Mouse (Mus musculus) brain, embryonic 14.5 days (tissue): ENCODE data around the gene Lhpp. TPM values are rescaled to one million over a fixed set of nuclear protein-coding genes. Genes with fewer than 3 reads are reported as not detected.

ENCODE experiments used
- DNase-seq: peaks from one replicate; pipeline ENCODE4 v3.0.0-alpha.2; 2011; ENCODE audit warnings: low read depth
- CTCF ChIP-seq: fragments of 200-500 bp; IDR thresholded peaks from 2 replicates; pipeline ENCODE4 v1.5.1; 2012; ENCODE audit warnings: inconsistent platforms, mild to moderate bottlenecking, moderate library complexity, borderline replicate concordance; ENCODE audit not compliant: insufficient read depth, insufficient read length; ENCODE audit errors: extremely low read depth
- POLR2A ChIP-seq: fragments of 200-500 bp; IDR thresholded peaks from 2 replicates; pipeline ENCODE4 v1.6.1; 2012; ENCODE audit warnings: mild to moderate bottlenecking, inconsistent platforms, borderline replicate concordance; ENCODE audit not compliant: poor library complexity, insufficient read depth, insufficient read length, severe bottlenecking; ENCODE audit errors: extremely low read depth
- polyA plus RNA-seq: library from polyadenylated mRNA; depleted of rRNA; stranded (reverse); fragments of >200 nt; gene quantifications from 2 replicates; pipeline ENCODE4 v1.2.3, GENCODE M21; 2012

Lhpp gene
- polyA plus RNA-seq, 1 experiment, result 33.8 TPM

DNA sequence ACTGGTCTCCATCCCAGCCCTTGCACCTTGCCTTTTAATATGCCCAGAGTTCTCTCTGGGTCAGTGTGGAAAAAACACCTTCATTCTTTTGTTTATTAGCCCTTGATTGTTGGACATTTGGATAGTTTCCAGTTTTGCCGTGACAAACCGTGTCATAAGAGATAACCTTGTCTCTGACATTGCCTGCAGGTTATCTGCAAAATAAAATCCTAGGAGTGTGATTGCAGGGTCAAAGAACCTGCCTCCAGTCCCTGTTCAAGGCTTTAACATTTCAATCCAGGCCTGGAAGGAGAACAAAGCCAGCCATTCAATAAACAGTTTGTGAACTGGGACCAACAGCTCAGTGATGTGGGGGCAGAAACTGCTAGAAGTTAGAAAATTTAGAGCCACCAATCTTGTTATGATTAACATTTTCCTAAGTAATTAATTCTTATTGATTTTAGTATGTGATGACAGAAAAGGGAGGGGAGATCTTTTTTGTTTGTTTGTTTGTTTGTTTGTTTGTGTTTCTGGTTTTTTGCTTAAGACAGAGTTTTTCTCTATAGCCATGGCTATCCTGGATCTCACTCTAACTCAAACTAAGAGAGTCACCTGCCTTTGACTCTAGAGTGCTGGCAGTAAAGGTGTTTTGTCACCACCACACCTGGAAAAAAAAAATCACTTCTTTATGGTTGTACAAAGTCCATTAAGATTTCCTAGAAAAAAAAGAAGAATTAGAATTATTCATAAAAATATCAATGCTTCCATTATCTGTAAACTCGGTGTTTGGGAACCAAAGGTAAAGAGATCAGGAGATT, 24.5 kb upstream of the Lhpp start:
- TF ChIP-seq POLR2A, result no peak
- TF ChIP-seq CTCF, result no peak
- no peak for DNase-seq

DNA sequence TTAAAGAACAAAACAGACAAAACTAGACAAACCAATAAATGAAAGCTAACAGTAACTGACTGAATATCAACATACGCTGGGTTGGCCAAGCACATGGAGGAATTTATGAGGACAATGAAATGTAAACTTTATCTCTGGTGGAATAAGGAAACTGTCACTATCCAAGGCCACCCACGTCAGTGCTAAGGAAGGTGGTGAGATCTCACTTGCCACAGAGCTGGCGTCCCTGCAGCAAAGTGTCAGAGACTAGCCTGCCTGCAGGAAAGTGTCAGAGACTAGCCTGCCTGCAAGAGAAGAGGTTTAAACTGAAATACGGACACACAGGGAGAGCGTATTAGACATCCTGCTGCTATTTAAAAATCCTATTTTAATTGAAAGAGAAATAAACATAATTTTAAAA, 23.3 kb upstream of the Lhpp start:
- no peak for DNase-seq
- no peak for TF ChIP-seq CTCF
- no peak for TF ChIP-seq POLR2A

DNA sequence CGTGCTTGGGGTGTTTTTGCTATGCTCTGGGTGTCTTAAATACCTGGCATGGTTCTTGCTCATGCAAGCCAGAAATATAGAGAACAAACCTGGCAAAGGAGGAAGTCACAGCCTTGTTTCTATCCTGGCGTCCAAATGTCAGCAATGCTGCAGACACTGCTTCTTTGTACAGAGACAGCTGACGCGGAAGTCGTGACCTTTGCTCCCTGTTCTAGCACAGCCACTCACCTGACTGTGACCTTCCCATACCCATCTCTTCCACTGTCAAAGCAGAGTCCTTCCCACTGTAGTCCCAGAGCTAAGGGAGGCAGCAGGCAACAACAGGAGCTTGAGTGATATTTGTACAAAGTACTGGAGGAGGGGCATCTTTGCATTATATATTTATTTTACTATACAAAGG, 20.8 kb upstream of the Lhpp start:
- TF ChIP-seq CTCF (no peak), POLR2A (no peak)
- no peak for DNase-seq

DNA sequence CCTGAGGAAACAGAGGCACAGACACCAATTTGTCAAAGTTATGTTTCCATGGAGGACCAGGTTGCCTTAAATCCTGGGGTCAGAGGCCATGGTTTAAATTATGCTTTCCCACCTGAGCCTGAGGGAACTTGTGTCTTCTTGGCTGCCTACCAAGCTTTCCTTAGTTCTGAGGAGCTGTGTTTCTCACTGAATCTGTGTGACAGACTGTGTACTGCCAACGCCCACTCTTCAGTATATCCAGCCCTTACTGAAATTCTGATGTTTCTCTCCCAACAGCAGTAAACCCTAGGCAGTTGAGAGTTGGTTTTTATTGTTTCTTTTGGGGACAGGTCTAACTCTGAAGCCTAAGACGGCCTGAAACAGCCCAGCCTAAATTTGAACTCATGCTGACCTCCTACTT, 16.7 kb upstream of the Lhpp start:
- no peak for DNase-seq
- no peak for TF ChIP-seq POLR2A
- no peak for TF ChIP-seq CTCF

DNA sequence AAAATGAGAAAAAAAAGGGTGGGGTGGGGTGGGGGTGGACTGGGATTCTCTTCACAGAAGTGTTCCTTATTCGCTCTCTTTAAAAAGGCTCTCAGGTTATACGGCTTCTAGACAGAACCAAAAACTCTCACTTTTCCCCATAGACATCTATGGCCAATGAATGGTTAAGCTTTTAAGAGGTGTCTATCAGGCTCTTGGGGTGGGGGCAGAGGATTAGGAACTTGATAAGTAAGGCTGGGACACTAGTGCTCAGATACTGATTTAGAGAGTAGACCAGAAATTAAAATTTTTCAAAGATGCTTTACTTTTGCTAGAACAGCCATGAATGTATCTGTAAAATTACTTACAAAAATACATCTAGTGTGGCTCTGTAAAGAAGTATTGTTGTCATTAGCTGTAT, 16.1 kb upstream of the Lhpp start:
- TF ChIP-seq CTCF (no peak), POLR2A (no peak)
- DNase-seq, result no peak

DNA sequence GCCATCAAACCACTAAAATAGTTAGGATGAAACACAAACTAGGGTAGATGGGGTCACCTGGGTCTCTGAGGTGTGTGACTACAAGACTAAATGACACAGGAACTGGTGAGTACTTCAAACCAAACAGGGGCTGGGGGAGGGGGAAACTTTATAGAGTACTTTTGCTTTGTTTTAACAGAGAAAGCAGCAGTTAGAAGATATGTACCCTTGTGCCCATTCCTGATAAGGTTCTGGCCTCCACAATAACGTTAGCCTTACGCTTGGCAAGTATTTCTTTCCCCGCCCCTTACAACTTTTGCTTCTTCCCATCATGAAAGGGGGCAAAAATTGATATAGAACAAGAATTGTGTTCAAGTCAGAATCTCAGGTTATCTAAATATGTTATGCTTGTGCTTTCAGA, 14.7 kb upstream of the Lhpp start:
- no peak for DNase-seq
- TF ChIP-seq CTCF (no peak), POLR2A (no peak)

DNA sequence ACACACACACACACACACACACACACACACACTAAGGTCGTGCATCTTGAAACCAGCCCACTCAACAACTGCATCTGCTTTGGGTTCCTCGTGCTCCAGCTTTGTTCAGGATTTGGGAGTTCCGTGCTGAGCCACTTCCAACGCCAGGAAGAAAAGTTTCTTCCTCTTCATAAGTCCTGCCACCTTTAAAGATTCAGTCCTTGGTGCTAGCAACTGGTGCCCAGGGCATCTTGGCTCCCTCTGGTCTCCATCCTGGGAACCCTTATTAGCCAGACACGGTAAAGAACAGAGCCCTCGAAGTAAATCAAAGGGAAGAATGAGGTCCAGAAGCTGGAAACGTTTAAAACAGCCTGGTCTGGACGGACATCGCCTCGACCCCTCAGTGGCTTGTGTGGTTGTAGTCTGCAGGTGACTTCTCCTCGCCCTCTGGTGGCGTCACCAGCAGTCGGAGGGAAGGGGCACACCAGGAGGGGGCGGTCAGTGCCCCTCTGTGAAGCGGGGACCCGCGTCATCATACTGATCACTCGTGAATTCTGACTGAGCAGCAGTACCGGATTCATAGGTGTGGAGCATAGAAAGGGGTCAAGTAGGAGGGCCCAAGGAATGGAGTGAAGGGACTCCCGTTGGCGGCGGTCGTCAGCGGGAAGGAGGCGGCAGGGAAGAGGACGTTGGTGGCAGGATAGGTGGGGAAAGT, 13.7 kb upstream of the Lhpp start:
- TF ChIP-seq CTCF (no peak), POLR2A (no peak)
- no peak for DNase-seq

DNA sequence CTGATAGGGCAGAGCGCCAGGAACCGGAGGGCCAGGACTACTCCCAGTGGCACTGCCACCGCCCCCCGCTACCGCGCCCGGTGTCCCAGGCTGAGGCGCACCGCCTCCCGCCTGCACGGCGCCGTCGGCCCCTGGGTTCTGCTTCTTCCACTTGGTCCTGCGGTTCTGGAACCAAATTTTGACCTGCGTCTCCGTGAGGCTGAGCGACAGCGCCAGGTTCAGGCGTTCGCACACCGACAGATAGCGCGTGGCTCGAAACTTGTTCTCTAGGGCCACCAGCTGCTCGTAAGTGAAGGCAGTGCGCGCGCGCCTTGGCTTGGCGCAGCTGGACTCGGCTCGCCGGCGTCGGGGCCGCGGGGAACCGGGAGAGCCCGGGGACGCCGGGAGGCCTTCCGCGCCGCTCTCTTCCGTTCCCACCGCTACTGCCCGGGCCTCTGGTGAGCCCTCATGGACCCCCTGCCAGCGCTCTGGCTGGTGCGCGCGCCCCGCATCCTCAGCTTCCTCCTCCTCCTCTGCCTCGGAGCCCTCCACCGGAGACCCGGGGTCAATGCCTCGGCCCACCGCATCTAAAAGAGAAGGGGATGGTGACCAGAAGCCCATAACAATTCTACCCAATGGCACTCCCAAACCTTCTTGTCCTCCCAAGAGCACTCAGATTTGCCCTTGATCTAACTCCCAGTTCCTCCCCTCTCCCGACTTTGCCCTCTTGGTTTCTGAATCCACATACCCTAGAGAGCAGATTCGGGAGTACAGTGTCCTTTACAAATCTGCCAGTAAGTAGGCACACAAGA, 13.0 kb upstream of the Lhpp start:
- peak; percentile 53 for DNase-seq
- TF ChIP-seq POLR2A (no peak), CTCF (no peak)

DNA sequence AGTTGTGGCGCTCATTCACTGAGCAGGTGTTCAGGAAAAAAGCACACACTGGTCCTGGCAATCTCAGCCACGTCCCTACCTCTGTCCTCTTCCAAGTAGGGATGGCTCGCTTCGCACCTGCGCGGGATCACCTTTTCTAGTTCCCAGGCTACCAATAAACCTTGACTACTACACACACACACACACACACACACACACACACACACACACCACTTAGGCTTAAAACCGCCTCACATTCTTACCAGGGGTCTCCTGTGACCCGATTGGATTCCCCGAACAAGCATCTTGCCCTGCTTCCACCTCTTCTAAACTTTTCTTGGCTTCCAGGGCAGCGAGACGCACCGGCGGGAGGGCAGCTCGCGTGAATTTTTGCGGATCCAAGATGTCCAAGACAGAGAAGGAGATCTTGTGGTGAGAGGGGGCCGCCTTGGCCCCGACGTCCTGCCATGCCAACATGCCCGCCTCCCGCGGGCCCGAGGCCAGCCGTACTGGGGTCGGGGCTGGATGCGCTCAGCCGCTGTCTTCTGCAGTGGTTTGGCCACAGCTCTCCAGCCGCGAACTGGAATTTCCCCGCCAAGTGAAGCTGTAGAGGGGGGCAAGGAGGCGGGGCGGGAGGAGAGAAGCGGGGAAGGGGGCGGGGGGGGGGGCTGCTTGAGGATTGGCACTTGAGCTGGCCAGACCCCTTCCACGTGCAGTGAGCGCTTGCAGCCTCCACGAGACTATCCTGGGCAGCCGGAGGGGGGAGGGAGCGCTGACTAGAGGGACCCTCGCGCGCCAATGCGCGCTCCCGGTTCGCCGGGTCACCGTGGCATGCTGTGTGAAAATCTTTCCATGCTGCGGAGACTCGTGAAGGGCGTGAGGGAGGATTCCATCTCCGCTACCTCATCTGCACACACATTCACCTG, 11.1 kb upstream of the Lhpp start, which contains the start of gene Nkx1-2:
Gene Nkx1-2 (minus strand): TSS at position 567 of the 905 bp plus-strand sequence.
- peak; percentile 31 for DNase-seq
- TF ChIP-seq CTCF (no peak), POLR2A (no peak)

DNA sequence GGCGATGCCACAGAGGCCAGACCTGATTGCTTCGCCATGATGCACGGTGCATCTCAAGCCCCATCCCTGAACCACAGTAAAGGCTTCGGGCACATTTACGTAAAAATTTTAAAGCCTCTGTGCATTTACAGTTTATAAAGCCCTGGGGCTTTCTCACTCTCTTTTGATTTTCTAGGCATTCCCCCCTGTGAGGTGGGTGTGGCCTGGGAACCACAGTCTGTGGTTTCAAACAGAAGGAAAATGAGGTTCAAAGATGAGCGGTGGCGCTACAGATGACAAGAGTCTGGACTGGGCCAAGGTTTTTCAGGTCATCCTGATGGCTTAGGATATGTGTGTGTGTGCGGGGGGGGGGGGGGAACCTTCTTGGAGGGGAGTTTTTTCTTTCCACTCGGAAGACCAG, 10.4 kb upstream of the Lhpp start:
- no peak for DNase-seq
- TF ChIP-seq CTCF, result no peak
- TF ChIP-seq POLR2A, result no peak
